Mouse (Mus musculus) embryonic fibroblast, embryonic 13.5 days (primary cell): Measurements from ENCODE around the gene Sft2d2.

Experiments
- CTCF ChIP-seq: IDR thresholded peaks from 2 replicates; pipeline ENCODE4 v1.5.1; 2011; ENCODE audit warnings: mild to moderate bottlenecking, control low read depth, low read length, moderate library complexity, borderline replicate concordance; ENCODE audit not compliant: insufficient read depth
- POLR2A ChIP-seq: IDR thresholded peaks from 2 replicates; pipeline ENCODE4 v1.6.1; 2011; ENCODE audit warnings: low read depth, mild to moderate bottlenecking, control low read depth, low read length, moderate library complexity

DNA sequence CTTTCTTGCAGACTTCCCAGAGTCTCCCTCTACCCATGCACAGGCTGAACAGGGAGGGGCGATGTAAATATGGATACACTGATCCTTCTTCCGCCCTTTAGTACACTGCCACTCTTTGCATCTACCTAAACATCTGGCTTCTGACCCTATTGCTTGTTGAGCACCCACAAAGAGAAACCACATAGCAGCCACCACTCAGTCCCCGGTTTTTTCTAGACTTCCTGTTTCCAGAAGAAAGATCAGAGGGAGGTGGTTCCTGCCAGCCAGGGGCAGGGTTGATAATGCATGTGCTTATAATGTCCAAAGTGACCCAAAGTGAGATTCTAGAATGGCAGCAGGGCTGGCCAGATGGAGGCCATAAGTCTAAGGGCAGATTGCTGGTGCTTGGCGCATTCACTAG, 40.1 kb downstream of the Sft2d2 start:
- TF ChIP-seq CTCF, result no peak
- TF ChIP-seq POLR2A, result no peak
